Mouse (Mus musculus): ENCODE measurements around the gene Nup62. TPM values are rescaled to one million over a fixed set of nuclear protein-coding genes. Genes with fewer than 3 reads are reported as not detected.

Gene Nup62
- total and polyA plus RNA-seq, 2 experiments from 2014 or later, result 50.5 to 68.7 TPM

GRCm38 (mm10) chr7:44824872-44825271 lies 9.0 kb downstream of the Nup62 start:
- H3K27me3 ChIP-seq (ENCODE audit: insufficient read depth, low read length), result no peaks in the 10 kb centered on the region
- peak; percentile 88 for DNase-seq
- H3K4me1 ChIP-seq (ENCODE audit: insufficient read depth), result no peaks in the 10 kb centered on the region
- ATAC-seq, result peak; percentile 90
- no peak overlapping the region for H3K27ac ChIP-seq (ENCODE audit: low read depth, low read length)
- no peaks in the 10 kb centered on the region for H3K9me3 ChIP-seq (ENCODE audit: low read length)
- H3K4me3 ChIP-seq (ENCODE audit: low read depth, low read length), result no peak overlapping the region
- H3K4me2 ChIP-seq (ENCODE audit: low read depth), result no peak overlapping the region
- H3K9ac ChIP-seq, result no peak overlapping the region
- WGBS, result 18% methylated on average over 3 of the region's 3 CpGs
- peaks cover 18% of the 10 kb centered on the region for H3K36me3 ChIP-seq (ENCODE audit: insufficient read depth)
- TF ChIP-seq CTCF (IDR thresholded peaks at IDR 0.05; ENCODE audit: low read depth), result peak; percentile 95

GRCm38 (mm10) chr7:44826771-44827170 lies 10.9 kb downstream of the Nup62 start:
- Histone ChIP-seq H3K36me3 (ENCODE audit: insufficient read depth) (peaks cover 37% of the 10 kb centered on the region), H3K4me2 (ENCODE audit: low read depth) (no peak overlapping the region), H3K4me3 (ENCODE audit: low read depth, low read length) (no peak overlapping the region), H3K9ac (no peak overlapping the region), H3K27ac (ENCODE audit: low read depth, low read length) (no peak overlapping the region), H3K27me3 (ENCODE audit: insufficient read depth, low read length) (no peaks in the 10 kb centered on the region), H3K9me3 (ENCODE audit: low read length) (no peaks in the 10 kb centered on the region), H3K4me1 (ENCODE audit: insufficient read depth) (no peaks in the 10 kb centered on the region)
- ATAC-seq, result no peak
- no peak for DNase-seq
- 80% methylated on average over 3 of the region's 3 CpGs for WGBS
- no peak for TF ChIP-seq CTCF (IDR thresholded peaks at IDR 0.05; ENCODE audit: low read depth)

- DNase-seq (no peak), ATAC-seq (no peak)
- H3K36me3 ChIP-seq (ENCODE audit: insufficient read depth), result peaks cover 40% of the 10 kb centered on the region
- no peaks in the 10 kb centered on the region for H3K9me3 ChIP-seq (ENCODE audit: low read length)
- H3K27me3 ChIP-seq (ENCODE audit: insufficient read depth, low read length), result no peaks in the 10 kb centered on the region
- H3K9ac ChIP-seq, result no peak overlapping the region
- H3K4me2 ChIP-seq (ENCODE audit: low read depth), result no peak overlapping the region
- WGBS, result 90% methylated on average over 5 of the region's 5 CpGs
- TF ChIP-seq CTCF (IDR thresholded peaks at IDR 0.05; ENCODE audit: low read depth), result no peak
- no peak overlapping the region for H3K27ac ChIP-seq (ENCODE audit: low read depth, low read length)
- no peak overlapping the region for H3K4me3 ChIP-seq (ENCODE audit: low read depth, low read length)
- H3K4me1 ChIP-seq (ENCODE audit: insufficient read depth), result no peaks in the 10 kb centered on the region
These were observed 12.8 kb downstream of the Nup62 start for GRCm38 (mm10) chr7:44828706-44829105.

- ATAC-seq (no peak), DNase-seq (no peak)
- WGBS, result 73% methylated on average over 4 of the region's 4 CpGs
- Histone ChIP-seq H3K4me1 (ENCODE audit: insufficient read depth) (no peaks in the 10 kb centered on the region), H3K27me3 (ENCODE audit: insufficient read depth, low read length) (no peaks in the 10 kb centered on the region), H3K4me3 (ENCODE audit: low read depth, low read length) (no peak overlapping the region), H3K9ac (no peak overlapping the region), H3K27ac (ENCODE audit: low read depth, low read length) (no peak overlapping the region), H3K4me2 (ENCODE audit: low read depth) (no peak overlapping the region), H3K9me3 (ENCODE audit: low read length) (no peaks in the 10 kb centered on the region), H3K36me3 (ENCODE audit: insufficient read depth) (peaks cover 40% of the 10 kb centered on the region)
- no peak for TF ChIP-seq CTCF (IDR thresholded peaks at IDR 0.05; ENCODE audit: low read depth)
These were observed 16.9 kb downstream of the Nup62 start for GRCm38 (mm10) chr7:44832763-44833162.

GRCm38 (mm10) chr7:44835373-44836015 lies 19.6 kb downstream of the Nup62 start:
- WGBS, result 91% methylated on average over 1 of the region's 1 CpGs
- ATAC-seq, result no peak
- no peak for TF ChIP-seq CTCF (IDR thresholded peaks at IDR 0.05; ENCODE audit: low read depth)
- DNase-seq, result no peak
- Histone ChIP-seq H3K9ac (no peak overlapping the region), H3K4me3 (ENCODE audit: low read depth, low read length) (no peak overlapping the region), H3K4me1 (ENCODE audit: insufficient read depth) (peaks cover 8% of the 10 kb centered on the region; the same call in 1 of the 2 replicates), H3K9me3 (ENCODE audit: low read length) (no peaks in the 10 kb centered on the region), H3K4me2 (ENCODE audit: low read depth) (no peak overlapping the region), H3K27ac (ENCODE audit: low read depth, low read length) (no peak overlapping the region), H3K27me3 (ENCODE audit: insufficient read depth, low read length) (0 out of 2 replicates have a peak, but pooled peaks cover 5% of the 10 kb centered on the region), H3K36me3 (ENCODE audit: insufficient read depth) (peaks cover 16% of the 10 kb centered on the region)

- ATAC-seq (no peak), DNase-seq (no peak)
- Histone ChIP-seq H3K9me3 (ENCODE audit: low read length) (no peaks in the 10 kb centered on the region), H3K36me3 (ENCODE audit: insufficient read depth) (peaks cover 16% of the 10 kb centered on the region), H3K4me1 (ENCODE audit: insufficient read depth) (peaks cover 8% of the 10 kb centered on the region; the same call in 1 of the 2 replicates), H3K27me3 (ENCODE audit: insufficient read depth, low read length) (0 out of 2 replicates have a peak, but pooled peaks cover 8% of the 10 kb centered on the region), H3K4me2 (ENCODE audit: low read depth) (no peak overlapping the region), H3K27ac (ENCODE audit: low read depth, low read length) (no peak overlapping the region), H3K4me3 (ENCODE audit: low read depth, low read length) (no peak overlapping the region), H3K9ac (no peak overlapping the region)
- no peak for TF ChIP-seq CTCF (IDR thresholded peaks at IDR 0.05; ENCODE audit: low read depth)
- 63% methylated on average over 3 of the region's 3 CpGs for WGBS
These were observed 20.1 kb downstream of the Nup62 start for GRCm38 (mm10) chr7:44836016-44836404.

GRCm38 (mm10) chr7:44836423-44837053 lies 20.6 kb downstream of the Nup62 start:
- 86% methylated on average over 9 of the region's 9 CpGs for WGBS
- H3K27me3 ChIP-seq (ENCODE audit: insufficient read depth, low read length), result 0 out of 2 replicates have a peak, but pooled peaks cover 8% of the 10 kb centered on the region
- H3K9me3 ChIP-seq (ENCODE audit: low read length), result no peaks in the 10 kb centered on the region

More at GRCm38 (mm10) chr7:44836423-44837053, 20.6 kb downstream of the Nup62 start:
- H3K4me3 ChIP-seq (ENCODE audit: low read depth, low read length), result no peak overlapping the region
- peaks cover 8% of the 10 kb centered on the region; the same call in 1 of the 2 replicates for H3K4me1 ChIP-seq (ENCODE audit: insufficient read depth)
- no peak for TF ChIP-seq CTCF (IDR thresholded peaks at IDR 0.05; ENCODE audit: low read depth)
- DNase-seq (no peak), ATAC-seq (no peak)
- H3K9ac ChIP-seq, result no peak overlapping the region
- H3K36me3 ChIP-seq (ENCODE audit: insufficient read depth), result peaks cover 15% of the 10 kb centered on the region; the same call in 1 of the 2 replicates
- no peak overlapping the region for H3K4me2 ChIP-seq (ENCODE audit: low read depth)
- no peak overlapping the region for H3K27ac ChIP-seq (ENCODE audit: low read depth, low read length)

Data from forebrain, postnatal 0 days (tissue).